Mouse (Mus musculus): ENCODE results near the gene Tll2. TPM values are rescaled to one million over a fixed set of nuclear protein-coding genes. Genes with fewer than 3 reads are reported as not detected.

Tll2 gene
- polyA plus RNA-seq, 1 experiment, result not detected

DNA sequence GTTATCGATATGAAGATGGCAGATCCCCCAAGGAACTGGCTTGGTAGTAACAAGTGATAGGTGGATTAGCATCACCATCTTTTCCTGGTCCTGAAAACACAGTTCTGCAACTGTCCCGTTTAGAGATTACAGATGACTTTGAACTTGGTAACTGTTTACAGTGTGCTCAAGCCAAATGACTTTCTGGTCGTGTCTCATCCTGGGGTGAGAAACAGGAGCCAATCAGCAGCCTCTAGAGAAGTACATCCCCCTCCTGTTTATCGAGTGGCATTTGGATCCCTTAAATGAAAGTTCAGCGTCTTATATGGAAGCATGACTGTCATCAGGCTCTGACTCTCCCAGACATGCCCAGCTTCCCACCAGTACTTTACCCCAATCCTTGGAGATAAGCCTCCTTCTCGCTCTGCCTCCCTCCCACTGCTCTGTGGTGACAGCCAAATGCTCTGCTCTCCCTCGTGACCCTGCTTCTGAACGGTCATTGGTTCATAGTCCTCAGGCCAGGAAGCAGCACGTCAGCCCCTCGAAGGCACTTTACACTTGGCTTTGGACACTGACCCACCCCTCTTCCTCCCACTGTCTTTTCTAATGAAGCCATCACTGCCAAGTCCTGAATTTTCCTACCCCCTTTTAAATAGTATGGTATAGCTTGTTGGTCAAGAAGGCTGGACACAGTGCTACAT is 161.4 kb downstream of the Tll2 start:
- Histone ChIP-seq H3K4me3 (ENCODE audit: insufficient read depth, low read length) (no peak overlapping the region), H3K4me1 (ENCODE audit: control insufficient read depth, insufficient read depth, low read length) (no peaks in the 10 kb centered on the region), H3K27ac (ENCODE audit: insufficient read depth, low read length) (no peak overlapping the region)
- TF ChIP-seq CTCF (IDR thresholded peaks at IDR 0.05; ENCODE audit: borderline replicate concordance, insufficient read depth, low read length) (no peak), POLR2A (IDR thresholded peaks at IDR 0.05; ENCODE audit: low read depth, low read length) (no peak)

DNA sequence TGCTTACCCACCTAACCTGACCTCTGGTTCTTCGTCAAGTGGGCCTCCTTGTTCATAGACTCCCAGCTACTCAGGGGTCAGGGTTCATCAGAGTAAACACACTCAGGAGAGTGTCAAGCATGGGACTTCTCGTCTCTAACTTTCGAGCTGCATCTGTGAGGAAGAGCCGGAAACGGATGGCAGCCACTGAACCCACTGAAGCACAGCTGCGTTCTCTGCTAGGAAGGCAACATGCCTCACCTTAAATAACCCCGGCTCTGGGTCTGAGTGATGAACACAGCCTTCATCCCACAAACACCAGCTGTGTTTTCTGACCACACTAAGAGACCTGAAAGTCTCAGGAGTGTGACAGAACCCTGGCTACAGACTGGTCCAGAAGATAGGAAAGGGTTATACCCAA is 167.5 kb downstream of the Tll2 start:
- TF ChIP-seq CTCF (IDR thresholded peaks at IDR 0.05; ENCODE audit: borderline replicate concordance, insufficient read depth, low read length) (no peak), POLR2A (IDR thresholded peaks at IDR 0.05; ENCODE audit: low read depth, low read length) (no peak)
- no peak overlapping the region for H3K4me3 ChIP-seq (ENCODE audit: insufficient read depth, low read length)
- no peaks in the 10 kb centered on the region for H3K4me1 ChIP-seq (ENCODE audit: control insufficient read depth, insufficient read depth, low read length)
- no peak overlapping the region for H3K27ac ChIP-seq (ENCODE audit: insufficient read depth, low read length)

DNA sequence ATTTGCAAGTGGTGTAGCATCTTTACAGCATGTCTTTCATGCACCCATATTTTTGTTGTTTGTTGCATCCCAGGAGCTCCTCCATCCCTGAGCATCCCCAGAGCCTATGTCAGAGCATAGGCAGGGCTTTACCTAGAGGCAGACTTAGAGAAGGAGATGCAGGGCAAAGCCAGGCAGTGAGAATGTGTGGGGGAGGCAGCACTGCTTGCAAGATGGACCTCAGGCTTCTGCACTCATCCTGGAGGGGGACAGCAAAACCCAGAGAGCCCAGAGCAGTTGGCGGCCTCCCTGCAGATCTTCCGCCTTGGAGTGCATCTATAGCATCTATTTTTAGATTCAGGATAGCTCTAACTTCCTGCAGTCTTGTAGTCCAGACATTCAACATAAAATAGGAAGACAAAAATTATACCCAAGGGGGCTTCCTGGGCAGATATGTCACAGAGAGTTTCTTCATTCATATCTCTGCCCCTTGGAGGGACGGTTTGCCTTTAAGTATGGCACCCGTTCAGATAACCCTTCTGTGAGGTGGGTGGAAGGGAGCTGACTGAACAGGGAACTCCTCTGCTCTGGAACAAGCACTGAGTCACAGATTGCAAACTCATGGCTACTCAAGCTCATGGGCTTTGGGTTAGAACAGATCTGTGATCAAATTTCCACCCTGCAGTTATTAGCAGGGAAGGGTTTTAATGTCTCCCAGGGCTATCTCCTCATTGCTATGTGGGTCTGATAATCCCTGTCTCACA is 170.7 kb downstream of the Tll2 start:
- TF ChIP-seq CTCF (IDR thresholded peaks at IDR 0.05; ENCODE audit: borderline replicate concordance, insufficient read depth, low read length) (no peak), POLR2A (IDR thresholded peaks at IDR 0.05; ENCODE audit: low read depth, low read length) (no peak)
- no peaks in the 10 kb centered on the region for H3K4me1 ChIP-seq (ENCODE audit: control insufficient read depth, insufficient read depth, low read length)
- H3K4me3 ChIP-seq (ENCODE audit: insufficient read depth, low read length), result no peak overlapping the region
- H3K27ac ChIP-seq (ENCODE audit: insufficient read depth, low read length), result no peak overlapping the region

Other genes with a start within 250 kb of the Tll2 start
- gene Blnk, start 212.3 kb downstream of the Tll2 start, polyA plus RNA-seq (2011; ENCODE audit: insufficient read length, low read depth, missing spikeins), result 0.44 TPM in 1 of 2 replicates, not detected in the other
- not detected in 2 replicates for gene Dntt, start 177.6 kb downstream of the Tll2 start, polyA plus RNA-seq (2011; ENCODE audit: insufficient read length, low read depth, missing spikeins)
- not detected in 2 replicates for gene Opalin, start 129.7 kb downstream of the Tll2 start, polyA plus RNA-seq (2011; ENCODE audit: insufficient read length, low read depth, missing spikeins)
- gene Tm9sf3, start 57.2 kb upstream of the Tll2 start, polyA plus RNA-seq (2011; ENCODE audit: insufficient read length, low read depth, missing spikeins), result 269 and 273 TPM in 2 replicates
- 0.91 TPM in 1 of 2 replicates, not detected in the other for gene Pik3ap1, start 178.3 kb upstream of the Tll2 start, polyA plus RNA-seq (2011; ENCODE audit: insufficient read length, low read depth, missing spikeins)